Mouse (Mus musculus) erythroblast, embryonic 14.5 days (primary cell): ENCODE data around the gene Cyp17a1.

Experiments used
- GATA1 ChIP-seq: IDR thresholded peaks from 2 replicates; pipeline ENCODE4 v1.6.1; 2012; ENCODE audit warnings: low read length, inconsistent platforms, mixed read lengths
- TAL1 ChIP-seq: IDR thresholded peaks from 3 replicates; pipeline ENCODE4 v1.6.1; 2012; ENCODE audit warnings: low read length, inconsistent platforms, mixed read lengths

GRCm38 (mm10) chr19:46653188-46653587, 19.8 kb downstream of the Cyp17a1 start:
- TF ChIP-seq TAL1 (no peak), GATA1 (no peak)
